8 mouse cellular contexts compared by ENCODE assay signal in genomic region chr1:53784721-53785418, GRCm38 (mm10). TPM values are rescaled to one million over a fixed set of nuclear protein-coding genes. Genes with fewer than 3 reads are reported as not detected.
DNase-seq lines count a peak whose midpoint lies in the region; TF ChIP-seq lines count a peak whose summit lies in the region.

Stk17b (minus strand) TSS chr1:53785224.

- TF ChIP-seq POLR2A in cortical plate, adult 2 months (IDR thresholded peaks at IDR 0.05; ENCODE audit: extremely low read depth, insufficient read depth, low read length): peak; percentile 72

- no peak for TF ChIP-seq CTCF in cortical plate, adult 2 months (IDR thresholded peaks at IDR 0.05; ENCODE audit: extremely low read depth, insufficient read depth, low read length)

- peak; percentile 96 for DNase-seq in adipocyte (ENCODE audit: low spot score)
- peak; percentile 89 to 94 for DNase-seq in gastrocnemius, adult 8-10 months (ENCODE audit: low spot score in 2 of 2)
- DNase-seq in induced T-regulatory cell, adult 2 months (ENCODE audit: low read depth): peak; percentile 96
- DNase-seq in left cerebral cortex, postnatal 14 days (ENCODE audit: low spot score in 2 of 2): peak; percentile 82 to 86
- DNase-seq in mesoderm, embryonic 11.5 days (ENCODE audit: low read depth, low spot score): peak; percentile 93
- peak; percentile 75 to 79 for DNase-seq in right cerebral cortex, postnatal 36 days (ENCODE audit: low spot score in 2 of 2)
- DNase-seq in yolk sac, embryonic 10.5 days (ENCODE audit: low spot score): peak; percentile 94

- peak within 1 kb of the TSS; percentile 73 for H3K4me3 ChIP-seq in cortical plate, adult 2 months (ENCODE audit: insufficient read depth, low read length)

- intact Hi-C loops in left cerebral cortex, postnatal 14 days (cut with DNase I): no loop called here

- peak within 1 kb of the TSS; percentile 84 for H3K27ac ChIP-seq in cortical plate, adult 2 months (ENCODE audit: insufficient read depth, low read length)

- H3K4me1 ChIP-seq in cortical plate, adult 2 months (ENCODE audit: control insufficient read depth, insufficient read depth, low read length): peaks cover 1% of the 10 kb centered on the region; the same call in 1 of the 2 replicates

RNA-seq across cellular contexts. Expression of gene Stk17b, which starts in this region (rescaled TPM):
- polyA plus RNA-seq in cortical plate, adult 2 months (2012; rRNA removed): 5.8 and 7.1 TPM in 2 replicates
- total RNA-seq in gastrocnemius, adult 8-10 months (2022): 1 to 10 TPM; 4.0 to 7.2 (median 6.5) TPM
- total RNA-seq in left cerebral cortex, postnatal 14 days (2021): 10 to 100 TPM in 1 of 2 experiments, 1 to 10 TPM in 1; 9.7 to 10.7 TPM

Comparison
In these comparisons a context has a peak if more than half of its experiments do, and no peak if none do; other contexts are left out.
1. Peak in every context shown above with its lines: DNase-seq, H3K4me3 ChIP-seq and H3K27ac ChIP-seq.